Mouse (Mus musculus) forebrain, embryonic 13.5 days (tissue): ENCODE data around the gene Areg. TPM values are rescaled to one million over a fixed set of nuclear protein-coding genes. Genes with fewer than 3 reads are reported as not detected.

ENCODE experiments used
- ATAC-seq: fragments of 200-750 bp; cut with Nextera tagmentation; 2 replicates; pipeline ENCODE4 v1.8.0; 2017
- H3K27ac ChIP-seq: fragments of 300-500 bp; sonication (generic); 2 replicates; pipeline ENCODE4 v1.5.1; 2015; ENCODE audit warnings: inconsistent platforms, mild to moderate bottlenecking, moderate library complexity
- H3K27me3 ChIP-seq: fragments of 300-500 bp; sonication (generic); 2 replicates; pipeline ENCODE4 v1.6.1; 2015; ENCODE audit warnings: mild to moderate bottlenecking, inconsistent platforms
- H3K36me3 ChIP-seq: fragments of 300-500 bp; sonication (generic); 2 replicates; pipeline ENCODE4 v1.6.1; 2015; ENCODE audit warnings: mild to moderate bottlenecking, inconsistent platforms; ENCODE audit not compliant: poor library complexity, severe bottlenecking
- H3K4me1 ChIP-seq: fragments of 300-500 bp; sonication (generic); 2 replicates; pipeline ENCODE4 v1.6.1; 2015; ENCODE audit warnings: inconsistent platforms
- H3K4me2 ChIP-seq: fragments of 300-500 bp; sonication (generic); 2 replicates; pipeline ENCODE4 v1.6.1; 2015; ENCODE audit warnings: inconsistent platforms, mild to moderate bottlenecking, moderate library complexity
- H3K4me3 ChIP-seq: fragments of 300-500 bp; sonication (generic); 2 replicates; pipeline ENCODE4 v1.5.1; 2015; ENCODE audit warnings: mild to moderate bottlenecking, inconsistent platforms
- H3K9ac ChIP-seq: fragments of 300-500 bp; sonication (generic); 2 replicates; pipeline ENCODE4 v1.6.1; 2015; ENCODE audit warnings: mild to moderate bottlenecking, inconsistent platforms
- H3K9me3 ChIP-seq: fragments of 300-500 bp; sonication (generic); replicated peaks from 2 replicates; pipeline ENCODE4 v1.6.1; 2016; ENCODE audit warnings: inconsistent platforms
- WGBS: fragments of 180-500 bp; shearing (Covaris S2); methylation state at CpG from one replicate; pipeline ENCODE4 v1.1.7; 2015; 5-methylcytosine and 5-hydroxymethylcytosine counted together
- polyA plus RNA-seq: library from polyadenylated mRNA; unstranded; fragments of >200 nt; fragmentation: Nextera tagmentation; extraction: Ambion mirVana; gene quantifications from 2 replicates; pipeline ENCODE4 v1.2.1, GENCODE M21; 2015

Gene Areg
- polyA plus RNA-seq, 1 experiment from 2014 or later = not detected

GRCm38 (mm10) chr5:91194572-91194971 is 55.2 kb downstream of the Areg start:
- Histone ChIP-seq H3K9me3 (no peaks in the 10 kb centered on the region), H3K36me3 (no peaks in the 10 kb centered on the region), H3K4me2 (no peak overlapping the region), H3K4me3 (no peak overlapping the region), H3K27ac (no peak overlapping the region), H3K4me1 (no peaks in the 10 kb centered on the region), H3K27me3 (no peaks in the 10 kb centered on the region), H3K9ac (no peak overlapping the region)
- WGBS = 72% methylated on average over 3 of the region's 3 CpGs
- ATAC-seq = no peak

Other genes with a start within 250 kb of the Areg start
- gene Cxcl1, start 248.4 kb upstream of the Areg start, polyA plus RNA-seq = 0.19 TPM in 1 of 2 replicates, not detected in the other
- gene Cxcl2, start 235.7 kb upstream of the Areg start, polyA plus RNA-seq = not detected in 2 replicates
- 86.5 and 97.2 TPM in 2 replicates for gene Mthfd2l, start 208.5 kb upstream of the Areg start, polyA plus RNA-seq
- 0.09 and 0.23 TPM in 2 replicates for gene Epgn, start 112.1 kb upstream of the Areg start, polyA plus RNA-seq
- gene Ereg, start 65.0 kb upstream of the Areg start, polyA plus RNA-seq = not detected in 2 replicates